Mouse (Mus musculus) T-cell, adult 2 months (primary cell): ENCODE measurements at regions not wholly inside any gene's neighbourhood (a gene's known extent, or its start where the extent isn't known, plus 50 kb on each side); places are given as distances from the start of the nearest gene placed in this dataset.

Source experiments
- DNase-seq: peaks from one replicate; pipeline ENCODE4 v3.0.0; 2022; ENCODE audit warnings: low spot score

- no peak for DNase-seq
Measured at GRCm38 (mm10) chr10:97250167-97250566, 229.2 kb upstream of the Dcn start.

GRCm38 (mm10) chr10:97265959-97266517 lies 213.4 kb upstream of the Dcn start:
- no peak for DNase-seq

GRCm38 (mm10) chr10:97282416-97282815 lies 197.0 kb upstream of the Dcn start:
- no peak for DNase-seq

GRCm38 (mm10) chr10:97282841-97283496 lies 196.4 kb upstream of the Dcn start:
- DNase-seq: no peak

- DNase-seq: no peak
Measured at GRCm38 (mm10) chr10:97304791-97305355, 174.5 kb upstream of the Dcn start.

- DNase-seq: no peak
Measured at GRCm38 (mm10) chr10:97309580-97309979, 169.8 kb upstream of the Dcn start.

- peak; percentile 2 for DNase-seq
Measured at GRCm38 (mm10) chr10:97312509-97312908, 166.9 kb upstream of the Dcn start.

GRCm38 (mm10) chr10:97312978-97313377 lies 166.4 kb upstream of the Dcn start:
- peak; percentile 87 for DNase-seq

GRCm38 (mm10) chr10:97313407-97313901 lies 166.0 kb upstream of the Dcn start:
- DNase-seq: peak; percentile 83

GRCm38 (mm10) chr10:97332639-97333038 lies 146.8 kb upstream of the Dcn start:
- DNase-seq: no peak

GRCm38 (mm10) chr10:97334044-97334443 lies 145.4 kb upstream of the Dcn start:
- no peak for DNase-seq

- DNase-seq: no peak
Measured at GRCm38 (mm10) chr10:97334606-97335150, 144.7 kb upstream of the Dcn start.

GRCm38 (mm10) chr10:97338033-97338692 lies 141.2 kb upstream of the Dcn start:
- no peak for DNase-seq

GRCm38 (mm10) chr10:97339866-97340706 lies 139.3 kb upstream of the Dcn start:
- DNase-seq: no peak

- peak; percentile 56 for DNase-seq
Measured at GRCm38 (mm10) chr10:97345347-97345746, 134.1 kb upstream of the Dcn start.

GRCm38 (mm10) chr10:97346949-97347348 lies 132.5 kb upstream of the Dcn start:
- DNase-seq: no peak

GRCm38 (mm10) chr10:97368625-97369024 lies 110.8 kb upstream of the Dcn start:
- DNase-seq: no peak

GRCm38 (mm10) chr10:97375824-97376223 lies 103.6 kb upstream of the Dcn start:
- DNase-seq: peak; percentile 14

GRCm38 (mm10) chr10:97376376-97376775 lies 103.0 kb upstream of the Dcn start:
- no peak for DNase-seq

GRCm38 (mm10) chr10:97381586-97381985 lies 97.8 kb upstream of the Dcn start:
- DNase-seq: no peak

- no peak for DNase-seq
Measured at GRCm38 (mm10) chr10:97383881-97384280, 95.5 kb upstream of the Dcn start.
